Mouse (Mus musculus) CH12.LX (cell line): ENCODE measurements around the gene Kyat1. TPM values are rescaled to one million over a fixed set of nuclear protein-coding genes. Genes with fewer than 3 reads are reported as not detected.
A peak's percentile ranks its signal among the peaks of the same experiment; 100 is the strongest.
"Not testable (repeated sequence)": the region's sequence is repeated elsewhere in the genome, so short reads cannot be mapped to it uniquely, and the experiment has no call there.

Experiments used
- DNase-seq: peaks from one replicate; pipeline ENCODE4 v3.0.0-alpha.2; 2013; ENCODE audit errors: extremely low read depth
- H3K27ac ChIP-seq: 2 replicates; pipeline ENCODE4 v1.5.1; 2012; ENCODE audit warnings: low read depth, mild to moderate bottlenecking, control low read depth, moderate library complexity; ENCODE audit not compliant: insufficient read depth
- H3K27me3 ChIP-seq: replicated peaks from 2 replicates; pipeline ENCODE3; 2012; ENCODE audit warnings: inconsistent platforms
- H3K36me3 ChIP-seq, 2 experiments: replicated peaks in 1 of 2; 2 replicates each; pipeline versions ENCODE3 to v1.6.1; 2012; ENCODE audit warnings: inconsistent platforms in 1 of 2, low read length in 1 of 2, mild to moderate bottlenecking in 1 of 2, mixed read lengths in 1 of 2, moderate library complexity in 1 of 2; ENCODE audit not compliant: control insufficient read depth in 1 of 2, insufficient read depth in 1 of 2
- H3K4me1 ChIP-seq, 2 experiments: 2 replicates each; pipeline ENCODE4 v1.6.1; 2012; ENCODE audit warnings: inconsistent platforms in 1 of 2, moderate library complexity in 1 of 2; ENCODE audit not compliant: insufficient read depth in 2 of 2, control insufficient read depth in 1 of 2
- H3K4me2 ChIP-seq: 2 replicates; pipeline ENCODE4 v1.6.1; 2012; ENCODE audit warnings: low read depth, mild to moderate bottlenecking, control low read depth; ENCODE audit not compliant: poor library complexity, insufficient read depth, severe bottlenecking
- H3K4me3 ChIP-seq, 3 experiments: fragments of 150-350 bp in 1 of 3; sonication (generic) in 1 of 3; replicated peaks in 1 of 3; 2 replicates each; pipeline versions ENCODE3 to v1.5.1; 2011 to 2012; ENCODE audit warnings: low read depth in 2 of 3, low read length in 2 of 3, mild to moderate bottlenecking in 2 of 3, moderate library complexity in 2 of 3, control low read depth in 1 of 3, improper control_type of control experiment in 1 of 3, inconsistent platforms in 1 of 3, mixed read lengths in 1 of 3; ENCODE audit not compliant: poor library complexity in 1 of 3
- H3K79me2 ChIP-seq: replicated peaks from 2 replicates; pipeline ENCODE4 v1.6.1; 2012; ENCODE audit warnings: mild to moderate bottlenecking, moderate library complexity; ENCODE audit not compliant: control insufficient read depth, poor library complexity, insufficient read depth, severe bottlenecking; ENCODE audit errors: extremely low read depth
- H3K9ac ChIP-seq: 2 replicates; pipeline ENCODE4 v1.6.1; 2012; ENCODE audit warnings: low read depth, mild to moderate bottlenecking, control low read depth, moderate library complexity; ENCODE audit not compliant: insufficient read depth
- H3K9me3 ChIP-seq: replicated peaks from 2 replicates; pipeline ENCODE3; 2012; ENCODE audit warnings: low read length, inconsistent platforms, mixed read lengths
- CHD1 ChIP-seq: IDR thresholded peaks from 2 replicates; pipeline ENCODE4 v1.6.1; 2012; ENCODE audit warnings: low read depth, low read length, improper control_type of control experiment, inconsistent platforms
- CTCF ChIP-seq, 2 experiments: IDR thresholded peaks in 1 of 2; conservative IDR thresholded peaks in 1 of 2; 2 replicates each; pipeline ENCODE4 v1.5.1; 2011 to 2012; ENCODE audit warnings: low read depth in 2 of 2, low read length in 2 of 2, improper control_type of control experiment in 1 of 2, inconsistent platforms in 1 of 2, mild to moderate bottlenecking in 1 of 2, moderate library complexity in 1 of 2
- ETS1 ChIP-seq: conservative IDR thresholded peaks from 2 replicates; pipeline ENCODE4 v1.6.1; 2012; ENCODE audit warnings: low read depth, mild to moderate bottlenecking, inconsistent platforms, low read length, improper control_type of control experiment, moderate library complexity
- HCFC1 ChIP-seq: IDR thresholded peaks from 2 replicates; pipeline ENCODE4 v1.6.1; 2012; ENCODE audit warnings: low read depth, mild to moderate bottlenecking, inconsistent platforms, low read length, improper control_type of control experiment
- JUND ChIP-seq: conservative IDR thresholded peaks from 2 replicates; pipeline ENCODE4 v1.6.1; 2011; ENCODE audit warnings: low read depth, low read length, improper control_type of control experiment
- MAX ChIP-seq: IDR thresholded peaks from 2 replicates; pipeline ENCODE4 v1.6.1; 2011; ENCODE audit warnings: low read length, improper control_type of control experiment
- MEF2A ChIP-seq: IDR thresholded peaks from 2 replicates; pipeline ENCODE4 v1.6.1; 2014; ENCODE audit warnings: low read depth, mild to moderate bottlenecking, inconsistent platforms, low read length, improper control_type of control experiment, borderline replicate concordance
- NELFE ChIP-seq: IDR thresholded peaks from 2 replicates; pipeline ENCODE4 v1.6.1; 2011; ENCODE audit warnings: low read depth, low read length, improper control_type of control experiment
- NRF1 ChIP-seq: IDR thresholded peaks from 2 replicates; pipeline ENCODE4 v1.6.1; 2014; ENCODE audit warnings: low read depth, mild to moderate bottlenecking, inconsistent platforms, low read length, improper control_type of control experiment, moderate library complexity
- RAD21 ChIP-seq: IDR thresholded peaks from 2 replicates; pipeline ENCODE4 v1.6.1; 2011; ENCODE audit warnings: low read depth, mild to moderate bottlenecking, low read length, improper control_type of control experiment, moderate library complexity
- SIN3A ChIP-seq: IDR thresholded peaks from 2 replicates; pipeline ENCODE4 v1.6.1; 2012; ENCODE audit warnings: low read length, improper control_type of control experiment, inconsistent platforms
- SMC3 ChIP-seq: IDR thresholded peaks from 2 replicates; pipeline ENCODE4 v1.6.1; 2011; ENCODE audit warnings: low read depth, low read length, improper control_type of control experiment
- TCF12 ChIP-seq: IDR thresholded peaks from 2 replicates; pipeline ENCODE4 v1.6.1; 2014; ENCODE audit warnings: low read depth, mild to moderate bottlenecking, inconsistent platforms, low read length, improper control_type of control experiment
- USF1 ChIP-seq: IDR thresholded peaks from 2 replicates; pipeline ENCODE4 v1.6.1; 2014; ENCODE audit warnings: low read depth, mild to moderate bottlenecking, inconsistent platforms, low read length, improper control_type of control experiment
- ZC3H11A ChIP-seq: IDR thresholded peaks from 2 replicates; pipeline ENCODE4 v1.6.1; 2012; ENCODE audit warnings: low read depth, mild to moderate bottlenecking, inconsistent platforms, low read length, improper control_type of control experiment
- ZKSCAN1 ChIP-seq: IDR thresholded peaks from 2 replicates; pipeline ENCODE4 v1.6.1; 2012; ENCODE audit warnings: low read depth, inconsistent platforms, low read length, improper control_type of control experiment, borderline replicate concordance
- dilution Hi-C: fragments of 300-500 bp; cut with MboI; formaldehyde crosslinking; loops from 2 replicates; pipeline ENCODE4 v1.14.3; 2020; ENCODE audit warnings: low sequenced_read_pairs; ENCODE audit not compliant: extremely low pct_unique_long_range_greater_than_20kb, extremely low pct_ligation_motif_present
- in situ Hi-C: fragments of 300-500 bp; cut with MboI; formaldehyde crosslinking; loops from 3 replicates; pipeline ENCODE4 v1.14.3; 2019; ENCODE audit warnings: low sequenced_read_pairs, low pct_ligation_motif_present, low pct_unique_long_range_greater_than_20kb, mixed read lengths
- polyA plus RNA-seq: library from polyadenylated mRNA; unstranded; fragments of >175 nt; gene quantifications from 2 replicates; pipeline ENCODE4 v1.2.1, GENCODE M21; 2012; ENCODE audit warnings: low read depth; ENCODE audit not compliant: insufficient read length
- total RNA-seq, 2 experiments: library from RNA; depleted of rRNA; stranded (reverse); fragments of 300-350 nt in 1 of 2; fragments of >200 nt in 1 of 2; gene quantifications; 2 replicates each; pipeline ENCODE4 v1.2.3; 2012 to 2014

Kyat1 gene
- total and polyA plus RNA-seq, 3 experiments, result 5.0 to 7.0 (median 5.4) TPM

- peak; percentile 40 to 49; a peak in 3 of 4 replicates for TF ChIP-seq CTCF (conservative IDR thresholded peaks at IDR 0.05 in 1 of 2, IDR thresholded peaks at IDR 0.05 in 1 of 2; ENCODE audit: low read depth in 2 of 2, low read length in 2 of 2)
- no peak for TF ChIP-seq TCF12
- TF ChIP-seq SIN3A, result no peak
- dilution Hi-C loops (no loop called here), in situ Hi-C loops (loop anchor here (10.0 kb wide), 1 partner anchor 122 kb away; the partner anchor contains the start of gene Wdr34)
- no peaks in the 10 kb centered on the region for H3K79me2 ChIP-seq
- H3K9me3 ChIP-seq, result peaks cover 23% of the 10 kb centered on the region
- H3K4me3 ChIP-seq, result no peak overlapping the region
- H3K27ac ChIP-seq, result no peak overlapping the region
- no peaks in the 10 kb centered on the region for H3K27me3 ChIP-seq
- no peaks in the 10 kb centered on the region for H3K4me1 ChIP-seq
- H3K36me3 ChIP-seq, result peaks cover 4 to 9% of the 10 kb centered on the region in 2 experiments
- DNase-seq, result peak; percentile 20
- no peak overlapping the region for H3K4me2 ChIP-seq
- H3K9ac ChIP-seq, result no peak overlapping the region
Measured at GRCm38 (mm10) chr2:30166677-30167076, 39.0 kb downstream of the Kyat1 start.

- H3K27ac ChIP-seq, result no peak overlapping the region
- dilution Hi-C loops, result no loop called here
- H3K9ac ChIP-seq, result no peak overlapping the region
- H3K9me3 ChIP-seq, result peaks cover 17% of the 10 kb centered on the region
- no peak overlapping the region for H3K4me3 ChIP-seq
- no peak overlapping the region for H3K4me2 ChIP-seq
- in situ Hi-C loops, result loop anchor here (10.0 kb wide), 1 partner anchor 120 kb away; the partner anchor contains the start of gene Wdr34
- H3K4me1 ChIP-seq, result no peaks in the 10 kb centered on the region
- DNase-seq, result no peak
- H3K79me2 ChIP-seq, result no peaks in the 10 kb centered on the region
- no peaks in the 10 kb centered on the region for H3K36me3 ChIP-seq
- no peak for TF ChIP-seq TCF12
- TF ChIP-seq HCFC1, result no peak
- no peak for TF ChIP-seq NELFE
- no peak for TF ChIP-seq ETS1
- no peak for TF ChIP-seq MAX
- no peak for TF ChIP-seq SIN3A
- no peaks in the 10 kb centered on the region for H3K27me3 ChIP-seq
Measured at GRCm38 (mm10) chr2:30164340-30164932, 41.2 kb downstream of the Kyat1 start.

- Histone ChIP-seq H3K36me3 (no peaks in the 10 kb centered on the region), H3K4me3 (no peak overlapping the region), H3K9me3 (peaks cover 10% of the 10 kb centered on the region), H3K79me2 (no peaks in the 10 kb centered on the region), H3K9ac (no peak overlapping the region), H3K4me1 (no peaks in the 10 kb centered on the region), H3K27ac (no peak overlapping the region), H3K4me2 (no peak overlapping the region), H3K27me3 (no peaks in the 10 kb centered on the region)
- in situ Hi-C loops (loop anchor here (10.0 kb wide), 1 partner anchor 117 kb away; the partner anchor contains the start of gene Wdr34), dilution Hi-C loops (no loop called here)
- peak; percentile 74 for TF ChIP-seq ZC3H11A
- peak; percentile 41 to 94 for TF ChIP-seq CTCF (conservative IDR thresholded peaks at IDR 0.05 in 1 of 2, IDR thresholded peaks at IDR 0.05 in 1 of 2; ENCODE audit: low read depth in 2 of 2, low read length in 2 of 2)
- peak; percentile 88 for TF ChIP-seq RAD21
- no peak for TF ChIP-seq USF1
- TF ChIP-seq NRF1, result no peak
- no peak for TF ChIP-seq CHD1
- TF ChIP-seq MEF2A, result no peak
- TF ChIP-seq ZKSCAN1, result no peak
- TF ChIP-seq SMC3, result peak; percentile 91
- no peak for TF ChIP-seq JUND
- peak; percentile 59 for DNase-seq
Measured at GRCm38 (mm10) chr2:30161809-30162208, 43.8 kb downstream of the Kyat1 start.

GRCm38 (mm10) chr2:30159871-30160270, 45.8 kb downstream of the Kyat1 start:
- dilution Hi-C loops, H3K79me2 ChIP-seq, H3K4me1 ChIP-seq, H3K4me3 ChIP-seq, H3K27ac ChIP-seq, H3K9ac ChIP-seq, H3K4me2 ChIP-seq, H3K27me3 ChIP-seq, H3K36me3 ChIP-seq, DNase-seq, H3K9me3 ChIP-seq: not testable (repeated sequence)
- in situ Hi-C loops, result loop anchor here (10.0 kb wide), 1 partner anchor 115 kb away; the partner anchor contains the start of gene Wdr34
